Mouse (Mus musculus): ENCODE measurements at regions not wholly inside any gene's neighbourhood (a gene's known extent, or its start where the extent isn't known, plus 50 kb on each side); places are given as distances from the start of the nearest gene placed in this dataset.
A peak's percentile ranks its signal among the peaks of the same experiment; 100 is the strongest.
"Not testable (repeated sequence)": the region's sequence is repeated elsewhere in the genome, so short reads cannot be mapped to it uniquely, and the experiment has no call there.

DNA sequence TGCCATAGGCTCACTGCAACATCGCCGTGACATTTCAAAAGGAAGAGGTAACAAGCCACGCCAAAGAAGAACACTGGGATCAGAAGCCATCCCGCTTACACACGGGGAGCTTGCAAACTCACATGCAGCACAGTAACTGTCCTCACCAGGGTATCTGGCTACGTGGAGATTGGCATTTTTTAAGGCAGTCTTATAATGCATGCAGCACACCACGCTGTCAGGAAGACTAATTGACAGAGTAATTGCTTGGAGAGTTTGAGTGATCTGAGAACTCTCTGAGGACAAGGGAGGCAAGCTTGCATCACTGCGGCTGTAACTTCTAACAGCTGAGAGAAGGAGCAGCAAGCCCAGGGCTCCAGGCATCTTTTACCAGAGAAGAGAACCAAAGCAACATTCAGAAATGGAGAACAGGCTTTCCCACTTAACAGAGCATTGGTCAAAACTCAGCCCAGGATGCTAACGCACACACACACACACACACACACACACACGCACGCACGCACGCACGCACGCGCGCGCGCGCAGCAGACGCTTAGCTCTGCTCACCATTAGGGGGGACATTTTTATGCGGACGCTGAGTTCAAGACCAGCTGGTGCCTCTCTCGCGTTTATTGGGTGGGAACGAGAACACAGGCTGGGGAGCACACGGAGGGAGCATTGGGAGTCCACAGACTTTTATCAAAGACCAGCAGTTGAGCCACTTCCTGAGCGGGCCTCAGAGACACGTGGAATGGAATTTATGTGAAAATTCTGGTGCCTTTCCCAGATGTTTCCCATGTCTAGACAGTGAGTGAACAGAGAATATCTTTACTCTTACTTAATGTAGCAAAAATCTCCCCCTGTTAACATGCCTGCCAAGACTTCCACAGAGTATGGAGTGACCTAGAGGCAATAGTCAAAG lies 66.6 kb downstream of the 1700129C05Rik start:
- no peak for DNase-seq

DNA sequence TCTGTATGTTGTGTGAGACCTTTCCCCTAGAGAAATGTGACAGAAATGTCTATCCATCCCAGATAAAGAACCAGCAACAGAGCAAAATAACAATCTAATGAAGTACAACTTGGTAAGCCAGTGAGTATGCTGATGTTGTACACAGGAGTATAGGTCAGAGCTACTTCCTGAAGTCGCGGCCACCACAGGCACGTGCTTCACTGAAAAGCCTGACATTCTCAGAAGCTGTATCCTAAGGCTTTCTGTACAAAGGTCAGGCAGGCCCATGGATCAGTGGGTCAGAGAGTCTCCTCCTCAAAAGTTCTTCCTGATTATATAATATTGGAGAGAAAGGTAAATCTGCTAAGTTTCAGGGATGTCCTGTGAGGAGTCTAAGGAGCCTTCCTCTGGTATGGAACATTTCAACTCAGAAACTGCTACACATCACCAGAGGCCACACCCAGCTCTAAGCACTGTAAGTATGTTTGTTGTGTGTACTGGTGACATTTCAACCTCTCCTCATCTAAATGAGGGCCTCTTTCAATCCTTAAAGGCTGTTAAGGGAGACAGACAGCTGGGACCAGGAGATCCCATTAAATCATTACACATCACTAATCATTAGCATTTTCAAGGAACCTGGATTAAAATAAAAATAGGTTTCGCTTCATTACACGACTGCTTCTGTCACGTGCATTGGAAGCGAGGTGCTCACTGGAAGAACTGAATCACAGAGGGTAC lies 70.2 kb downstream of the 1700129C05Rik start:
- DNase-seq: no peak

DNA sequence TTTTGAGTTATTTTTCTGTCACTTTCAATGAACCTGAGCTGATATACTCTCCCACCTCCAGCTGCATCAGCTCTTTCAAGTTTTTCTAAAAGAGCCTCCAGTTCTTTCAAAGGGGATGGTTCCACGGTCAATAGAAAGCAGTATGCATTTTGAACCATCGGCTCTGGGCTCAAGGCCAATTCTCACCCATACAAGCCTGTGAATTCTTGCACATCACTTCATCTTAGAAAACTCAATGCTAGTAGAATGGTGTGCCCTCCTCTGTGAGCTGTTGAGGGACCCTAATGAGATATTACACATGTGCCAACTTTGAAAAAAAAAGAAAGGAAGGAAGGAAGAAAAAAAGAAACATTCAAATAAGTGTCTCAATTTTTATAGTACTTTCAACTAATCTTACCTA lies 72.6 kb downstream of the 1700129C05Rik start:
- no peak for DNase-seq

DNA sequence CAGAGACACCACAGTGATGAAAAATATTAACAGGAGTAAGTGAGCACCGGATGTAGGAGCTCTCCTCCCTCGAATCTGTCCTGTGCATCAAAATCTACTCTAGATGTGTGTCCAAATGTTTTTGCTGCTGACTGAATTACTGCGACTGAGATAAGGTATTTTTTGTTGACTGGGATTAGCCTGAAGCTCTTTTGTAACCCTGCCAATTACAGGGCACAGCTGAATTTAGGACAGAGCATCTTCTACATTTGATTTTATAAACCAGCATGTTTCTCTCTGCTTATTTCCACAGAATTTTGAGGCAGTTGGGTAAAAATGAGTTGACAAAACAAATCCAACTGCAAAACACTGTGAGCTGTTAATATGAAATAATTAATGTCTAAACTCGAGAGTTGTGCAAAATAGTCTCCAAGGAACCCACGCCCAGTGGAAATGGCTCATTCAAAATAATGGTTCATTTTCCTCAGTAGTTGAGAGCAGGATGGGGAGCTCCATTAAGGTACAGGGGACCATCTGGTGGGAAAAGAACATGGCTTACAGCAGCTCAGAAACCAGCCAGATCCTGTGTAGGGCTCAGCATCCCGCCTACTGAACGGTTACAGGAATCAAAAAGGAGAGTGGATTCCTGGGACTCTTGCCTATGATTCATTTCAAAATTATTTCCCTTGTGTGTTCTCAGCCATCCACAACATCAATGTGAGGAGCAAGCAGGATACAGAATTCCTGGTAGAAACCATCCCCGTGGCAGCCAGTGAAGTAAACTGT lies 76.1 kb downstream of the 1700129C05Rik start:
- peak; percentile 81 for DNase-seq

DNA sequence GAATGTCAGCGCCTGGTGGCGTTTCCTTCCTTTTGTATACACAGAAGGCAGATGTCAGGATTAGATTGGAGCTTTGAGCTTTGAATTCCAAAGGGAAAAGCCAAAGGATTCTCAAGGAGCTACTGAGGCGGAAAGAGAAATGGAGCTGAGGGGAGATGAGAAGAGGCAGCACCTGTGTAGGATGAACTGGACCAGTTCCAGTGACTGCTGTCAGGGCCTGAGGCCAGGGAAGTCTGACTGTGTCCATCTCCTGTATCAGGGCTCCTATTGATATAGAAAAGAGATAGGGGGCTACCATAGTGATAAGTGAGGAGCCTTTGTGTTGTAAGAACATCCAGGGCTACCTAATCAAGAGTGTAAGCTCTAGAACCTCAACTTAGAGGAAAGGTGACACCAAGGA lies 79.5 kb downstream of the 1700129C05Rik start:
- DNase-seq: no peak

DNA sequence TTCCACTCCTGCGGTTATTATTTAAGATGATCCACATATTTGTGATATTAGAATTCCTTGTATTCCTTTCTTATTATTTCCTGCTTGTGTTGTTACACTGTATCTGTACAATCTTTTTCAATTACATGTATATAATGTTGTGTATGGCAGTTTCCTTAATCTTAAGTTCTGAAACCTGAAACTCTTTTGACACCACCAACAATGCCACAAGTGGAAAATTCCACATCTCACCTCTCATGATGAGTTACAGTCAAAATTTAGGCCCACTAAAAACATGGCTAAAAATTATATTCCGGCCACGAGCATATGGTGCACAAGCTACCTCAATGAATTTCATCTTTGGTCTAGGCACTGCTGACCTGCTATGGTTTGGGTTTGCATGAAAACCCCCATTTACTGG lies 85.9 kb downstream of the 1700129C05Rik start:
- DNase-seq: no peak

DNA sequence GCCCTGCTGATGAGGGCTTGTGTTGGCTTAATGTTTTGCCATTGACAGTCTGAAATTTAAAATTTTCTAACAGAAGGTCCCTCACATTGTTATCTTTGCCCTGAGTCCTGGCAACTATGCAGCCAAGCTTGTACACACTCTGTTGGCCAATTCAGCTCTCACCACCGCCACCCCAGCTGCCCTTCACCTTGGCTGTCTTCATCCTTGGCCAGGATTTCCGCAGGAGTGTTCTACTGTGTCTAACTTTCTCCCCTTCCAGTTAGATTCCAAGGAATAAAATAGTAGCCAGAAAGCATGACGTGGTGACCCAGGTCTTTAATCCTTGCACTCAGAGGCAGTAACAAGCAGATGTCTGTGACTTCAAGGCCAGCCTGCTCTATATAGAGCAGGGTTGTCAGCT lies 87.4 kb downstream of the 1700129C05Rik start:
- DNase-seq: no peak

DNA sequence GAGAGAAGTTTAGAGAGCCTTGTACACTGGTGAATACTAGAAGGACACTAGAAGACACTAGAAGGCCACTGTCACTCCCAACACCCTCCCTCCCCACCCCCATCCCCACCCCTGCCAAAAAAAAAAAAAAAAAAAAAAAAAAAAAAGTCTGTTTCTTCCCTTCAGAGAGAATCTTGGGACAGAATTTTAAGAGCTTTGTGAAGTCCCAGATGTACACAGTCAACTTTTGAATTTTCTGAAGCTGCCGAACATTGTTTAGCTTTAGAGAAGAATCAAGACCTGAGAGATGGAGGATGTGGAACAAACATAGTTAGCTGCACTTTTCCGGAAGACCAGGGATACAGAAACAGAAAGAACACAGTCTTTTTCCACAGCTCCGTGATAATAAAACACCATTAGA lies 90.3 kb downstream of the 1700129C05Rik start:
- DNase-seq: no peak

DNA sequence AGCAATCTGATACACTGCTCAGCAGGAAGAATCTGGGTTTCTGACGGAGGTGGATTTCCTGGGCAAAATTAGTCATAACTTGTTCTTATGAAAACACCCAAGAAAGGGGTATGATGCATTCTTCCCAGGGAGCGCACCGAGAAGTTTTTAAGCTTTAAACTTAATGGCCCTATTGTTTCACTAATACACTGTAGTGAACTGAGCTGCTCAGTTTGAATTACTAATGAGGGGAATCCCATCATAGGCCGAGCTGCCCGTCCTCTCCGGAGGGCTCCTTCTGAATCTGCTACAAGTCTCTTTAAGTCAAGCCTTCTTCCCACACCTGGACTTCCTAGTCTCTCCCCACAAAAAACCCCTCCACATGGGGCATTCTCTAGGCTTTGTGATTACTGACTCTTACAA lies 91.2 kb downstream of the 1700129C05Rik start:
- DNase-seq: no peak

DNA sequence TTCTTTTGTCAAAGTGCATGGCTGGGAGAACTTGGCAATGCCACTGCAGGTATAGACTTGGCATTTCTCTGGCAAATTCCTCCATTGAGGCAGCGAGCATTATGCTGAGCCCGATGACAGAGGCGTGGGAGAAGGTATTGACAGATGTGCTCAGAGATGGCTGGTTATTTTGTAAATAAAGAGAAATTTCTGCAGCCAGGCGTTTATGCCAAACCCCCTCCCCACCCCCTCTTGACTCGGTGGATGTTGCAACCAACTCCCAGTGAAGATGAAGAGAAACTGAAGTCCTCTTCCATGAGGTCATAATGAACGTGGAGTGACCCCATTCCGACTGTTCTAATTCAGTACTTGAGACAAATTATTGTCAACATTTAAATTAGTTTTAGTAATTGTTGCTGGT lies 97.0 kb downstream of the 1700129C05Rik start:
- DNase-seq: no peak

DNA sequence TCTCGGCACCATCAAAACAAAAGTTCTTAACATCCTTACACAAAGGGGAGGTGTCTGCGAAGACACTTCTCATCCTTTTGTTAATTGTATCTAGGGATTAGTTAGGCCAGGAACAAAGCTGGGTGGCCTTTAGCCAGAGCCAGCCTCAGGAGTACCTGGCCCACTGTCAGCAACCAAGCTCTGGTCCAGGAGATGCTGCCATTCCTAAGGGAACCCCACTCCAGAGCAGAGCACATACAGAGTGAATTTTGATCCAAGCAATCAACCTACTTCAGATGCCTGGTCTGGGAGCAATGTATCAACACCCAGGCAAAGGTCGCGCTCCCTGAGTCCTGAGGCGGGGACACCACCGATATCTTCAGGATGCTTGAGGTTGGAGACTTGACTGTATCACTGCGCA lies 97.5 kb downstream of the 1700129C05Rik start:
- no peak for DNase-seq

DNA sequence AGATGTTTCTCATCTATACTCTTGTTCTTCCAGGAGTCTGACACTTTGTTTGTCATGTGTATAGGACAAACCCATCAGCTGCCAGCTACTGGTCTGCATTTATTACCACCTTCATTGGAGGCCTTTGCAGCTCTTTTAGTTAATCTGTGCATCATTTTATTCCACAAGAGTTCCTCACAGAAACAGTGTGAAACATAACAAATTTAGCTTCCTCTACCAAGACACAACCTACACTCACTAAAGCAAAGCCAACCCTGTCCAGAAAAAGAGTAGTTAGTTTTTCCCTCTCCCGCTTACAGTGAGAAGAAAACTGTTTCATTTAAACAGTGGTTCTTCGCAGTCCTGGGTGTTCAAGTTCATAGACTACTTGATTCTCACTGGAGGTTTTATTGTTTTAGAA lies 100.5 kb downstream of the 1700129C05Rik start:
- no peak for DNase-seq

DNA sequence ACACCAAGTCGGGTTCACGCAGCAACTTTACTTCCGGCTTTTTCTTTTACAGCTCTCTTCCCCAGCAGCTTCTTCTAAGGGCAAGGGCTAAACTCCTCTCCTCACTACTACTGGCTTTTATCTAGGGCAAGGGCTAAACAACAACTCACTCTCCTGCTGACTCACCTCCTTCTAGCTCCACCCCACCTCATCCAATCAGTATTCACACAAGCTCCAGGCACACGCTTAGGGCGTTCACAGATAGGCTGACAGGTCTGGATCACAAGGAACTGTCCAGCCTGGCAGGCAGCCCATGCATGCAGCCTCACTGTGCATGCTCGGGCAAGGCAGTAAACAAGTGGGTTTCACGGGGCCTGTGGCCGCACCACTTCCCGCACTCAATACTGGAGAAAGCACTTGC lies 116.9 kb downstream of the 1700129C05Rik start:
- not testable (repeated sequence) for DNase-seq

DNA sequence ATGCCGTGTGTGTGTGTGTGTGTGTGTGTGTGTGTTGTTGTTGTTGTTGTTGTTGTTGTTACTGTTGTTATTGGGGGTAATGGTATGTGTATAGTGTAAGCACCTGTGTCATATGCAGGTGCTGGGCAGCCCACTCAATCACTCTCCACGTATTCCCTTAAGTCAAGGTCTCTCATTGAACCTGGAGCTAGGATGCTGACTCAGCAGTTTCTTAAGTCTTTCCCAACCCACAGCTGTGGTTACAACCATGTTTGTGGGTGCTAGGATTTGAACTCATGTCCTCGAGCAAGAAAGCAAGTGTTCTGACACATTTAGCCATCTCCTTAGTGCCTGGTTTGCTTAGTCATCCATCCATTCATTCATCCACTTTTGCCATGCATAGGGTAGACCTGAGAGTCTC lies 133.2 kb downstream of the 1700129C05Rik start:
- DNase-seq: no peak

DNA sequence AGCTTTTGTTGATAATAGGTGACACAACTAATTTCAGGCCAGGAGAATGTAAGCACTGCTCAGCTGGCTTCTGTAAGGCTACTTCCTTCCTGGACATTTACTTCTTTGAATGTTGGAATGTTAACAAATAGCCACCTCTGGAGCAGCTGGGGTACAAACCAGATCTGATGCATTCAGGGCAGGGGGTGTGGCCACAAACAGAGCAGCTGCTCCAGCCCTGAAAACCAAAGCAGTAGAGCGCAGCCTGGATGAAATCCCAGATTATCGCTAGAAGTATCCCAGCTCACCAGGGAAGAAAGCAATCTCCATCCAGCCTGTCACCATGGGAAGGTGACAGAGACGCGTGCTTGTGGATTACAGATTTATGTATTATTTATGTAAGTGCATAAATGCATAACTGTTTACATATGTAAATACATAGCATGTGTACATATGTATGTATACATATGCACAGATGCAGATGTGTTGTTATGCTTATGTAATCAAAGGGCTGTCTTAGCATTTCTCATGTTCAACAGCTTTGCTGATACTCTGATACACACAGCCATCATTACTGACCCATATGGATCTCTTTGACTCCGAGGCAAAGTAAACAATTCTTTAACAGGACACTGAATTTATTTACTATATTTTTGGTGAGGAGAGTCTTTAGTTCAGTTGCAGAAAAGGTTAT lies 143.5 kb downstream of the 1700129C05Rik start:
- DNase-seq: no peak

DNA sequence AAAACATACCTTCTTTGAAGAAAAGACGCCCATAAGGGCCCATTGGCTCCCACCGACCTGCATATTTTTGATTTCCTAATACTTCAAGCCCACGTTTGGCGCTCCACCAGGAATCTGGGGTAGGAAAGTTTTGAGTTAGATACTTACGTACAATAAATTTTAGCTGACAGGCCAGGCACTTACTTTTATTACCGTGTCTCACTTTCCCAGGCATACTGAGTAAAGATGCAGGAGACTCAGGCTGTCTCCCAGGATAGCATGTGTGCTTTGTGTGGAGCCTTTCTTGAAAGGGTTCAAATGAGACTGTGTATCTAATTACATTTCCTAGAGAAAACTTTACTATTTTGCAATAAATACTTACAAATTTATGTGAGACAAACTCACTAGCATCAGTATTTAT lies 147.7 kb downstream of the 1700129C05Rik start:
- no peak for DNase-seq

DNA sequence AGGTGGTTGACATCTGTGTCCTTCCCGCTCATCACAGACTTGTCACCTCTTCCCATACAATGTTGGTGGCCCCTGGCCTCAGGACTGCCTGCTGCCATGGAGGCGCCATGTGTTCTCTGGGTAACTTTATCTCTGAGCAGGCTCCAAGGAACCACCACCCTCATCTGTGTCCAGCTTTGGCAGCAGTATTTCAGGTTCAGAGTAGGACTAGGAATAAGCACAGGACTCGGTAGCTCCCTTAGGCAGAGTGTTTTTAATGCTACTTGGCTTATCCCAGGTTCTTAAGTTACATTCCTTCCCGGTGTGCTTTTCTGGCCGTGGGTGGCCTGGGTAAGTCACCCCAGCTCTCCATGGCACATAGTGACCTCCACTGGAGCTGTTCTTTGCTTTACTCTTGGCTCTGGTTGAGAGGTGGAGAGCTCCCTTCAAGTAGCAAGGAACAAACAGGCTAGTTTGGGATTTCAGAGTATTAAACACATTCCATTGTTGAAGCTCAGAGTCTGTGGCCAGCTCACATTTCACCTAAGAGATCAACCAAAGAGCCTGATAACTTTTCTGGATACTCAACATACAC lies 153.0 kb downstream of the 1700129C05Rik start:
- DNase-seq: no peak

DNA sequence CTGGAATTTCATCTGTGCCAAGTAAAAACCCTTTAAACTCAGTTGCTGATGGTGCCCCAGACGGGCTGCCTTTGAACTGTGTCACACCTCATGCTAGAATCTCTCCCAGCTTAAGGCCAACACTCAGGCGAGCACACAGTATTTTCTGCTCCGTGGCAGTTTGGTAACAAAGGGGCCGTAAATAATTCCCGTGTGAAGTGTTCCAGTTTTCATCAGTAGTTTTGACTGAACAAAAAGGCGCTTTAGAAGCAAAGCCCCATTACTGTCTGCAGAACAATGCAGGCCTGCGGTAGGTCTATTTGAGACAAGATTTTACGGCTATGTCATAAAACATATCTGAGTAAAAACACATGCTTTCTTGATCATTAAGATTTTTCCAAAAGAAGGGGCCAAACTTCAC lies 155.0 kb downstream of the 1700129C05Rik start:
- DNase-seq: no peak

DNA sequence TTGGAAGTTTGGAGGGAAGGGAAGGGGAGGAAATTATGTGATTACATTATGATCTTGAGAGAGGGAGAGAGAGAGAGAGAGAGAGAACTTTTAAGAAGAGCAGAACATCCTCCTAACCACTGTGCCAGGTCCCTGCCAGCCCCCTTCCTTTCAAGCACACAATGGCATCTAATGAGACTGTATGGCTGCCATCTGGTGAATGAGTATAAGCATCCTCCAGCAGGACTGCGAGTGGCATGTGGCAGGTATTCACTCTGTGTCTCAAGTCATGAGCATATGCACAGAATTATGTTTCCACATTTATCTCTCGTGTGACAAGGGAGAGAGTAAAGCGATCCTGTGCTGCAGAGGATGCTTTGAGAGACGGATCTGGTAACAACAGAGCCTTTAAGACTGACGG lies 156.9 kb downstream of the 1700129C05Rik start:
- peak; percentile 19 for DNase-seq

DNA sequence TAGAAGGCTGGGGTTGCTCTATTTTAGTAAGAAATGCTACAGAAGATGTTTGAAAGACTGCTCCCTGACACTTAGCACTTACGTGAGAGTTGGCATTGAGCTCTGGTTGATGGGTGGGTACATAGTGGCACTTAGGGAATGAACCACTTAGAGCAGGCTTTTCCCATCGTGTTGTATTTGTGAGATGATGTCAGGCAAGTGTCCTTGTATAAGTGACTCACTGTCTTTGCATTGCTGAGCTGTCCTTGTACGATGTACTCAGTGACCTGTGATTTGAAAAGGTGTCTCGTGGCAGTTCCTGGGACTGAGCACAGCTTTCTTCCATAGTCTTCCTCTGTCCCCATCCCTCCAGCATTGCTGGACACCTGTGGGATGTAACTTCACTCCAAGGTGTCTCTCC lies 165.9 kb downstream of the 1700129C05Rik start:
- DNase-seq: no peak

DNA sequence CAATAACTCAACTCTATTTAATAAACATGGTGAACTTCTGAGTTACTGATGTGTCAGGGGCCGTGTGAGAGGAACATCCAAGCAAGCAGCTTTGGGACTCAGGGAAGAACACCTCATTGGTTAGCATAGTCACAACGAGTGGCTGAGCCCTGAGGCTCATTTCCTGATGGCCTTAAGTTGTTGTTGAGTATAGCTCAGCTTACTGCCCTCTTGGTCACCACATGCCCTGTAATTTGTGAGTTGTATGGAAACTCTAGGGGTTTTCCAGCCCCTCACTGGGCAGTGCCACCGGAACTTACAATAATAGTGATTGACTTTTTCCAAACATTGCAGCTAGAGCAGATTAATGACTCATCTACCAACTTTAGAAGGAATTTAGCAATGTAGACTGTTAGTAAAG lies 173.4 kb downstream of the 1700129C05Rik start:
- no peak for DNase-seq

DNA sequence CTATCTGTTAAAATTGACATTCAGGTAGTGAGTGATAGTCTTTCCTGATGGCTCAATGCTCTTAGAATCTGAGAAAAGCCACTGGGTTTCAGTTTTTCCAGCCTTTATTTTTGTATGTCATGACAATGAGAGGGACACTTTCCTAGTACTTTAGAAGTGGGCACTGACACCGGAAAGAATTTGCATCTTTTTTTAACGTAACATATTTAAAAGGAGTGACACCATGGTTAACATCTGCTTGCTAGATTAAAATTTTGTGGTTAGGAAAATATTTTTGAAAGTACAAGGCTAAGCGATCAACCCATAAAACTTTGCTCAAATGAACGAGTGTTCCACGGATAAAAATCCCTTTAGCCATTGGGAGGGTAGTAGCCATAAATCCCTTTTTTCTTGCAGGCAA lies 174.7 kb downstream of the 1700129C05Rik start:
- no peak for DNase-seq

DNA sequence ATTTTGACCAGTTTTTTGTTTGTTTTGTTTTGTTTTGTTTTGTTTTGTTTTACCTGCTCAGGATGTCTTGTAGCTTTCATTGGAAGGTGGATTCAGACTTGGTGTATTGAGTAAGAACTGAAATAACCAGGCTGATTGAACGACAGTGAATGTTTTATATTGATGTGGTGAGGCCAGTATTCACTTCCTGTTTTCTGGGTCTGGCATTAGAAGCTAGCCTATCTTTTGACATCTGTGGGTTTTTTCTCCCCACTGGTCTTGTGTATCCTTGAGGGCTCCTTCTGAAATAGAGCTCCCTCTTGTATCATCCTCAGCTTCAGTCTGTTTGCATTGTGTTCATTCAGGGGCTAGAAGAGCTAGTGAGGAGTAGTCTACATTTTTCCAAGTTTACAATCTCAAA lies 175.5 kb downstream of the 1700129C05Rik start:
- no peak for DNase-seq

Measured in layer of hippocampus, adult 9-11 months (tissue).